Mouse (Mus musculus): ENCODE results near the gene Camk2g.

DNA sequence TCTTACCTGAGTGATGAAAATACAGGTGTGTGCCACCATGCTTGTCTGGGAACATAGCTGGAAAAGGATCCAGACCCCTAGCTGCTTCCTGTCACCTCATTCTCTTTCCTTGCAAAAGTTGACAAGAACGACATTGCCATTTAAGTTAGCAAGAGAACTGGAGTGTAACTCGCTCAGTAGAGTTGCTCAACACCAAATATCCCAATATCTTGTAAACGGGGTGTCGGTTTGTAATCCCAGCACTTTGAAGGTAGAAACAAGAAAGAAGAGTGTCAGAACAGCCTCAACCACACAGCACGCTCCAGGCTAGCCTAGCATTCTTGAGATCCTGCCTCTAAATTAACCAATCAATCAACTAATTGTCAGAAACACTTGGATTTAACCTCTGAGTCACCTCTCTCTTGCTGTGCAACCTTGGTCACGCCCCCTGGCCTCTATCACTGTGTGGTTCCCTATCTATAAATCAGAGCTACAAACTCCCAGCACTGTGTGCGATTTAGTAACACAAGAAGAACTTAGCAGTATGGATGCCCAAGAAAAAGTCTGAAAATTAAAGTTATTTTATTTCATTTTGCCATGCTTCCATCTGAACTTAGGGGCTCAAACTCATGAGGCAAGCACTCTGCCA, 18.0 kb upstream of the Camk2g start:
- TF ChIP-seq GATA1 (IDR thresholded peaks at IDR 0.05; ENCODE audit: low read length) (no peak), TAL1 (IDR thresholded peaks at IDR 0.05; ENCODE audit: low read length) (no peak)
